18 mouse cellular contexts compared by ENCODE assay signal in genomic region chr5:134282603-134283002, GRCm38 (mm10). TPM values are rescaled to one million over a fixed set of nuclear protein-coding genes. Genes with fewer than 3 reads are reported as not detected.
DNase-seq lines count a peak whose midpoint lies in the region; ATAC-seq lines count a peak whose summit lies in the region.
"Had no signal": no experiment of that assay in that cellular context is flagged by ENCODE, and none has a peak within 500 bp of the region (broad histone marks: within the 10 kb centered on the region; RNA-seq: fewer than 3 reads in every experiment).

No protein-coding gene starts in this region.

- intact Hi-C loops in left cerebral cortex, postnatal 36 days (cut with DNase I), result no loop called here

- no peak overlapping the region for H3K4me3 ChIP-seq in forebrain, embryonic 12.5 days (replicated peaks)
- H3K4me3 ChIP-seq: embryonic facial prominence, embryonic 12.5 days; limb, embryonic 15.5 days; neural tube, embryonic 12.5 days had no signal

- no peak overlapping the region for H3K4me2 ChIP-seq in forebrain, embryonic 12.5 days
- H3K4me2 ChIP-seq: embryonic facial prominence, embryonic 12.5 days; limb, embryonic 15.5 days; neural tube, embryonic 12.5 days had no signal

- H3K9me3 ChIP-seq in forebrain, embryonic 12.5 days, result no peaks in the 10 kb centered on the region
- H3K9me3 ChIP-seq: embryonic facial prominence, embryonic 12.5 days; limb, embryonic 15.5 days; neural tube, embryonic 12.5 days had no signal

- DNase-seq in 416B (ENCODE audit: low read depth) (peak; percentile 26), A20 (ENCODE audit: low read depth, low spot score) (peak; percentile 81)
- peak; percentile 81 to 87 for DNase-seq in thymus, postnatal 10 days (ENCODE audit: low spot score in 2 of 2)
- no peak for DNase-seq in left cerebral cortex, postnatal 36 days (ENCODE audit: low spot score in 2 of 2)
- DNase-seq in kidney, adult 11 months, result no peak
- DNase-seq: cerebellum, adult 8-10 months; gastrocnemius, postnatal 10 days; heart, postnatal 4 days; kidney, adult 9 months; kidney, postnatal 36 days; layer of hippocampus, adult 9-11 months; lung, postnatal 14 days had no signal

- H3K27me3 ChIP-seq in forebrain, embryonic 12.5 days, result no peaks in the 10 kb centered on the region
- H3K27me3 ChIP-seq: embryonic facial prominence, embryonic 12.5 days; limb, embryonic 15.5 days; neural tube, embryonic 12.5 days had no signal

- H3K9ac ChIP-seq in forebrain, embryonic 12.5 days, result no peak overlapping the region
- H3K9ac ChIP-seq: embryonic facial prominence, embryonic 12.5 days; limb, embryonic 15.5 days; neural tube, embryonic 12.5 days had no signal

- peaks cover 98% of the 10 kb centered on the region for H3K36me3 ChIP-seq in forebrain, embryonic 12.5 days (replicated peaks)

- no peak overlapping the region for H3K27ac ChIP-seq in forebrain, embryonic 12.5 days
- H3K27ac ChIP-seq: embryonic facial prominence, embryonic 12.5 days; neural tube, embryonic 12.5 days had no signal

- no peaks in the 10 kb centered on the region for H3K4me1 ChIP-seq in forebrain, embryonic 12.5 days
- H3K4me1 ChIP-seq: embryonic facial prominence, embryonic 12.5 days; limb, embryonic 15.5 days; neural tube, embryonic 12.5 days had no signal

- peak; percentile 88 for ATAC-seq in inflammation-experienced regulatory T-cells, adult 6 months
- ATAC-seq in forebrain, embryonic 12.5 days (ENCODE audit: low FRiP score), result no peak
- ATAC-seq: hindbrain, embryonic 16.5 days had no signal

- 95% methylated on average over 9 of the region's 9 CpGs for WGBS in forebrain, embryonic 12.5 days

RNA-seq across cellular contexts. Expression of gene Gtf2i, which starts 32.0 kb away (rescaled TPM):
- polyA plus RNA-seq in inflammation-experienced regulatory T-cells, adult 6 months (2017; shearing (Covaris generic)), result 10 to 100 TPM; 91.5 to 97.5 (median 94.5) TPM
- 245 and 247 TPM in 2 replicates for polyA plus RNA-seq in forebrain, embryonic 12.5 days (2016; fragmentation: Nextera tagmentation; extraction: Ambion mirVana)
- total RNA-seq in left cerebral cortex, postnatal 36 days (2021), result 100 to 1,000 TPM; 212 to 223 TPM

RNA-seq across cellular contexts. Expression of gene Ncf1, which starts 53.2 kb away (rescaled TPM):
- polyA plus RNA-seq in inflammation-experienced regulatory T-cells, adult 6 months (2017; shearing (Covaris generic)), result 1 to 10 TPM; 3.9 to 8.5 (median 4.5) TPM
- 1.4 and 2.0 TPM in 2 replicates for polyA plus RNA-seq in forebrain, embryonic 12.5 days (2016; fragmentation: Nextera tagmentation; extraction: Ambion mirVana)
- 1 to 10 TPM; 6.5 to 7.2 TPM for total RNA-seq in left cerebral cortex, postnatal 36 days (2021)

Comparison
In these comparisons a context has a peak if more than half of its experiments do, and no peak if none do; other contexts are left out.
1. DNase-seq: peak in 416B (single experiment), A20 (single experiment) and thymus, postnatal 10 days (2 of 2); none in left cerebral cortex, postnatal 36 days (0 of 2) and kidney, adult 11 months (single experiment).